Comparison of ENCODE assay signal across 8 mouse cellular contexts in genomic region chr2:35671980-35672910, GRCm38 (mm10).
DNase-seq lines count a peak whose midpoint lies in the region; ATAC-seq and TF ChIP-seq lines count a peak whose summit lies in the region.

No protein-coding gene starts in this region.

- no peak for ATAC-seq in neural tube, embryonic 14.5 days (ENCODE audit: low read depth)
- no peak for ATAC-seq in megakaryocyte, adult 5-6 weeks (ENCODE audit: poor library complexity, severe bottlenecking)

- H3K4me1 ChIP-seq in kidney, adult 2 months (ENCODE audit: control insufficient read depth, insufficient read depth, low read length): peaks cover 17% of the 10 kb centered on the region
- peaks cover 84% of the 10 kb centered on the region for H3K4me1 ChIP-seq in neural tube, embryonic 14.5 days (ENCODE audit: control insufficient read depth, insufficient read depth, low read length)

- peak overlapping the region; percentile 24; the same call in 1 of the 2 replicates for H3K27ac ChIP-seq in kidney, adult 2 months (ENCODE audit: insufficient read depth, low read depth, low read length)
- 0 out of 2 replicates have a peak overlapping the region, but pooled peaks have one; percentile 22 for H3K27ac ChIP-seq in neural tube, embryonic 14.5 days (ENCODE audit: low read depth, low read length)

- H3K27me3 ChIP-seq in kidney, adult 2 months (replicated peaks; ENCODE audit: control insufficient read depth, insufficient read depth, low read length): no peaks in the 10 kb centered on the region
- no peaks in the 10 kb centered on the region for H3K27me3 ChIP-seq in neural tube, embryonic 14.5 days (ENCODE audit: control insufficient read depth, insufficient read depth, low read length)

- 54% methylated on average over 9 of the region's 9 CpGs for WGBS in kidney, adult 2 months
- 64% methylated on average over 9 of the region's 9 CpGs for WGBS in neural tube, embryonic 14.5 days

- H3K36me3 ChIP-seq in kidney, adult 2 months (ENCODE audit: control insufficient read depth, insufficient read depth, low read length): no peaks in the 10 kb centered on the region
- no peaks in the 10 kb centered on the region for H3K36me3 ChIP-seq in neural tube, embryonic 14.5 days (ENCODE audit: control insufficient read depth, insufficient read depth, low read length)

- no peak for TF ChIP-seq CTCF in kidney, adult 2 months (conservative IDR thresholded peaks at IDR 0.05; ENCODE audit: insufficient read depth, insufficient read length, low read depth, low read length)

- H3K9me3 ChIP-seq in neural tube, embryonic 14.5 days (ENCODE audit: control insufficient read depth, low read length): no peaks in the 10 kb centered on the region

- peak; percentile 75 to 84 for DNase-seq in adrenal gland, adult (ENCODE audit: inconsistent age in 2 of 2, low spot score in 1 of 2)
- DNase-seq in adrenal gland, postnatal 25 days: no peak
- peak; percentile 51 for DNase-seq in gastrocnemius, postnatal 14 days
- peak; percentile 82 for DNase-seq in kidney, adult 2 months
- DNase-seq in spleen, postnatal 36 days (ENCODE audit: low spot score in 2 of 2): no peak
- no peak for DNase-seq in liver

- no peak overlapping the region for H3K9ac ChIP-seq in neural tube, embryonic 14.5 days (replicated peaks; ENCODE audit: low read depth, low read length)

- no peak for TF ChIP-seq POLR2A in kidney, adult 2 months (IDR thresholded peaks at IDR 0.05; ENCODE audit: low read depth, low read length)

- intact Hi-C loops in gastrocnemius, postnatal 14 days (cut with DNase I; ENCODE audit: low total_unique reads): no loop called here

- no peak overlapping the region for H3K4me3 ChIP-seq in kidney, adult 2 months (ENCODE audit: insufficient read depth, low read depth, low read length)
- H3K4me3 ChIP-seq in neural tube, embryonic 14.5 days (ENCODE audit: low read depth, low read length): no peak overlapping the region

- no peak overlapping the region for H3K4me2 ChIP-seq in neural tube, embryonic 14.5 days (ENCODE audit: low read depth, low read length)

Comparison
In these comparisons a context has a peak if more than half of its experiments do, and no peak if none do; other contexts are left out.
1. DNase-seq: peak in adrenal gland, adult (2 of 2), gastrocnemius, postnatal 14 days (single experiment) and kidney, adult 2 months (single experiment); none in adrenal gland, postnatal 25 days (single experiment), spleen, postnatal 36 days (0 of 2) and liver (single experiment).